Mouse (Mus musculus) forebrain, embryonic 14.5 days (tissue): Measurements from ENCODE around the gene Mcm2. TPM values are rescaled to one million over a fixed set of nuclear protein-coding genes. Genes with fewer than 3 reads are reported as not detected.

ENCODE experiments used
- ATAC-seq: fragments of 200-750 bp; cut with Nextera tagmentation; 2 replicates; pipeline ENCODE4 v1.8.0; 2017; ENCODE audit warnings: mild to moderate bottlenecking, moderate library complexity
- DNase-seq: peaks from one replicate; pipeline ENCODE4 v3.0.0-alpha.2; 2015; ENCODE audit warnings: low spot score
- H3K27ac ChIP-seq: fragments of 300-500 bp; sonication (generic); 2 replicates; pipeline ENCODE4 v1.5.1; 2014; ENCODE audit warnings: low read depth, mild to moderate bottlenecking, control low read depth, low read length, moderate library complexity
- H3K27me3 ChIP-seq: fragments of 300-500 bp; sonication (generic); replicated peaks from 2 replicates; pipeline ENCODE4 v1.6.1; 2014; ENCODE audit warnings: low read length, control low read depth, mixed read lengths; ENCODE audit not compliant: control insufficient read depth, insufficient read depth
- H3K36me3 ChIP-seq: fragments of 300-500 bp; sonication (generic); 2 replicates; pipeline ENCODE4 v1.6.1; 2014; ENCODE audit warnings: low read length, control low read depth; ENCODE audit not compliant: control insufficient read depth, insufficient read depth
- H3K4me1 ChIP-seq: fragments of 300-500 bp; sonication (generic); 2 replicates; pipeline ENCODE4 v1.6.1; 2014; ENCODE audit warnings: antibody characterized with exemption, low read length, control low read depth; ENCODE audit not compliant: control insufficient read depth, insufficient read depth
- H3K4me2 ChIP-seq: fragments of 300-500 bp; sonication (generic); 2 replicates; pipeline ENCODE4 v1.6.1; 2014; ENCODE audit warnings: mild to moderate bottlenecking, control low read depth, low read length
- H3K4me3 ChIP-seq: fragments of 300-500 bp; sonication (generic); 2 replicates; pipeline ENCODE4 v1.5.1; 2014; ENCODE audit warnings: low read depth, low read length, control low read depth
- H3K9ac ChIP-seq: fragments of 300-500 bp; sonication (generic); 2 replicates; pipeline ENCODE4 v1.6.1; 2014; ENCODE audit warnings: mild to moderate bottlenecking, low read length, control low read depth, moderate library complexity
- H3K9me3 ChIP-seq: fragments of 300-500 bp; sonication (generic); replicated peaks from 2 replicates; pipeline ENCODE4 v1.6.1; 2016; ENCODE audit warnings: low read length, control low read depth, mixed read lengths; ENCODE audit not compliant: control insufficient read depth
- WGBS: fragments of 180-500 bp; shearing (Covaris S2); extraction: QIAGEN DNeasy Blood & Tissue Kit; methylation state at CpG from one replicate; pipeline ENCODE4 v1.1.7; 2014; 5-methylcytosine and 5-hydroxymethylcytosine counted together
- polyA plus RNA-seq: library from polyadenylated mRNA; unstranded; fragments of >200 nt; fragmentation: Nextera tagmentation; extraction: Ambion mirVana; gene quantifications from 2 replicates; pipeline ENCODE4 v1.2.1, GENCODE M21; 2014

Gene Mcm2
- polyA plus RNA-seq, 1 experiment from 2014 or later: 82.8 TPM

GRCm38 (mm10) chr6:88938664-88939055 is 40.1 kb upstream of the Mcm2 start:
- H3K9me3 ChIP-seq: no peaks in the 10 kb centered on the region
- H3K4me1 ChIP-seq: peaks cover 64% of the 10 kb centered on the region
- no peaks in the 10 kb centered on the region for H3K36me3 ChIP-seq
- peak overlapping the region; percentile 17; the same call in 1 of the 2 replicates for H3K9ac ChIP-seq
- no peak overlapping the region for H3K4me2 ChIP-seq
- ATAC-seq (no peak), DNase-seq (no peak)
- H3K27ac ChIP-seq: peak overlapping the region; percentile 71
- WGBS: 59% methylated on average over 5 of the region's 5 CpGs
- no peak overlapping the region for H3K4me3 ChIP-seq
- H3K27me3 ChIP-seq: no peaks in the 10 kb centered on the region

- peak overlapping the region; percentile 71 for H3K27ac ChIP-seq
- DNase-seq (peak; percentile 77), ATAC-seq (peak; percentile 68; the same call in 1 of the 2 replicates)
- peak overlapping the region; percentile 17; the same call in 1 of the 2 replicates for H3K9ac ChIP-seq
- H3K9me3 ChIP-seq: no peaks in the 10 kb centered on the region
- H3K4me2 ChIP-seq: no peak overlapping the region
- no peaks in the 10 kb centered on the region for H3K27me3 ChIP-seq
- H3K4me3 ChIP-seq: no peak overlapping the region
- peaks cover 58% of the 10 kb centered on the region for H3K4me1 ChIP-seq
- 14% methylated on average over 4 of the region's 4 CpGs for WGBS
- no peaks in the 10 kb centered on the region for H3K36me3 ChIP-seq
These were observed 39.5 kb upstream of the Mcm2 start for GRCm38 (mm10) chr6:88937971-88938663.

GRCm38 (mm10) chr6:88937214-88937549 is 38.6 kb upstream of the Mcm2 start:
- Histone ChIP-seq H3K9ac (no peak overlapping the region), H3K36me3 (no peaks in the 10 kb centered on the region), H3K4me3 (no peak overlapping the region), H3K27me3 (no peaks in the 10 kb centered on the region), H3K27ac (peak overlapping the region; percentile 5; the same call in 1 of the 2 replicates), H3K4me2 (no peak overlapping the region), H3K9me3 (no peaks in the 10 kb centered on the region), H3K4me1 (peaks cover 49% of the 10 kb centered on the region)
- ATAC-seq (no peak), DNase-seq (no peak)
- WGBS: 37% methylated on average over 4 of the region's 4 CpGs

GRCm38 (mm10) chr6:88936342-88937213 is 38.0 kb upstream of the Mcm2 start:
- H3K4me2 ChIP-seq: no peak overlapping the region
- peak overlapping the region; percentile 5; the same call in 1 of the 2 replicates for H3K27ac ChIP-seq
- H3K36me3 ChIP-seq: no peaks in the 10 kb centered on the region
- H3K9me3 ChIP-seq: no peaks in the 10 kb centered on the region
- no peaks in the 10 kb centered on the region for H3K27me3 ChIP-seq
- DNase-seq (no peak), ATAC-seq (no peak)
- H3K9ac ChIP-seq: no peak overlapping the region
- WGBS: 62% methylated on average over 13 of the region's 13 CpGs
- peaks cover 44% of the 10 kb centered on the region for H3K4me1 ChIP-seq
- H3K4me3 ChIP-seq: no peak overlapping the region

GRCm38 (mm10) chr6:88935735-88936276 is 37.2 kb upstream of the Mcm2 start:
- WGBS: 12% methylated on average over 4 of the region's 4 CpGs
- Histone ChIP-seq H3K9ac (no peak overlapping the region), H3K9me3 (no peaks in the 10 kb centered on the region), H3K4me1 (peaks cover 36% of the 10 kb centered on the region), H3K27ac (no peak overlapping the region), H3K4me3 (no peak overlapping the region), H3K4me2 (no peak overlapping the region), H3K36me3 (no peaks in the 10 kb centered on the region), H3K27me3 (no peaks in the 10 kb centered on the region)
- DNase-seq (peak; percentile 83), ATAC-seq (no peak)

GRCm38 (mm10) chr6:88934816-88935215 is 36.2 kb upstream of the Mcm2 start:
- Histone ChIP-seq H3K4me2 (no peak overlapping the region), H3K27me3 (no peaks in the 10 kb centered on the region), H3K4me3 (no peak overlapping the region), H3K4me1 (peaks cover 30% of the 10 kb centered on the region), H3K27ac (no peak overlapping the region), H3K9ac (no peak overlapping the region), H3K9me3 (no peaks in the 10 kb centered on the region), H3K36me3 (no peaks in the 10 kb centered on the region)
- DNase-seq (no peak), ATAC-seq (no peak)
- WGBS: 15% methylated on average over 4 of the region's 4 CpGs

- H3K4me3 ChIP-seq: no peak overlapping the region
- no peaks in the 10 kb centered on the region for H3K9me3 ChIP-seq
- H3K36me3 ChIP-seq: no peaks in the 10 kb centered on the region
- H3K27me3 ChIP-seq: no peaks in the 10 kb centered on the region
- DNase-seq (no peak), ATAC-seq (no peak)
- H3K4me2 ChIP-seq: no peak overlapping the region
- H3K27ac ChIP-seq: no peak overlapping the region
- H3K4me1 ChIP-seq: peaks cover 29% of the 10 kb centered on the region
- no peak overlapping the region for H3K9ac ChIP-seq
- 42% methylated on average over 4 of the region's 4 CpGs for WGBS
These were observed 35.6 kb upstream of the Mcm2 start for GRCm38 (mm10) chr6:88934132-88934531.

GRCm38 (mm10) chr6:88931449-88931848 is 32.9 kb upstream of the Mcm2 start:
- ATAC-seq: no peak
- H3K4me1 ChIP-seq: peaks cover 13% of the 10 kb centered on the region
- H3K27ac ChIP-seq: no peak overlapping the region

More at GRCm38 (mm10) chr6:88931449-88931848, 32.9 kb upstream of the Mcm2 start:
- no peaks in the 10 kb centered on the region for H3K36me3 ChIP-seq
- no peak overlapping the region for H3K9ac ChIP-seq
- 78% methylated on average over 2 of the region's 2 CpGs for WGBS
- H3K4me2 ChIP-seq: no peak overlapping the region
- H3K9me3 ChIP-seq: no peaks in the 10 kb centered on the region
- no peak for DNase-seq
- no peaks in the 10 kb centered on the region for H3K27me3 ChIP-seq
- H3K4me3 ChIP-seq: no peak overlapping the region
